Mouse (Mus musculus) hindbrain, embryonic 15.5 days (tissue): ENCODE measurements at regions not wholly inside any gene's neighbourhood (a gene's known extent, or its start where the extent isn't known, plus 50 kb on each side); places are given as distances from the start of the nearest gene placed in this dataset.
"Not testable (repeated sequence)": the region's sequence is repeated elsewhere in the genome, so short reads cannot be mapped to it uniquely, and the experiment has no call there.

Experiments
- ATAC-seq: fragments of 200-750 bp; cut with Nextera tagmentation; 2 replicates; pipeline ENCODE4 v1.8.0; 2017; ENCODE audit warnings: low read depth, moderate number of reproducible peaks, moderate TSS enrichment; ENCODE audit not compliant: low FRiP score
- H3K27ac ChIP-seq: fragments of 300-500 bp; sonication (generic); replicated peaks from 2 replicates; pipeline ENCODE4 v1.5.1; 2015; ENCODE audit warnings: mild to moderate bottlenecking, inconsistent platforms
- H3K27me3 ChIP-seq: fragments of 300-500 bp; sonication (generic); 2 replicates; pipeline ENCODE4 v1.6.1; 2015; ENCODE audit warnings: control low read depth, inconsistent platforms
- H3K36me3 ChIP-seq: fragments of 300-500 bp; sonication (generic); 2 replicates; pipeline ENCODE4 v1.6.1; 2015; ENCODE audit warnings: control low read depth, inconsistent platforms
- H3K4me1 ChIP-seq: fragments of 300-500 bp; sonication (generic); replicated peaks from 2 replicates; pipeline ENCODE4 v1.6.1; 2015; ENCODE audit warnings: control low read depth, inconsistent platforms
- H3K4me2 ChIP-seq: fragments of 300-500 bp; sonication (generic); 2 replicates; pipeline ENCODE4 v1.6.1; 2015; ENCODE audit warnings: moderate library complexity, mild to moderate bottlenecking, inconsistent platforms
- H3K4me3 ChIP-seq: fragments of 300-500 bp; sonication (generic); 2 replicates; pipeline ENCODE4 v1.5.1; 2015; ENCODE audit warnings: mild to moderate bottlenecking, inconsistent platforms
- H3K9ac ChIP-seq: fragments of 300-500 bp; sonication (generic); 2 replicates; pipeline ENCODE4 v1.6.1; 2015; ENCODE audit warnings: inconsistent platforms
- H3K9me3 ChIP-seq: fragments of 300-500 bp; sonication (generic); 2 replicates; pipeline ENCODE4 v1.6.1; 2016; ENCODE audit warnings: control low read depth, inconsistent platforms
- WGBS: fragments of 180-500 bp; shearing (Covaris S2); methylation state at CpG from one replicate; pipeline ENCODE4 v1.1.7; 2015; 5-methylcytosine and 5-hydroxymethylcytosine counted together

GRCm38 (mm10) chr12:45563325-45564030, 489.0 kb upstream of the Stxbp6 start:
- H3K9ac ChIP-seq: no peak overlapping the region
- H3K4me3 ChIP-seq: no peak overlapping the region
- H3K27ac ChIP-seq: peak overlapping the region; percentile 82
- no peaks in the 10 kb centered on the region for H3K9me3 ChIP-seq
- H3K27me3 ChIP-seq: no peaks in the 10 kb centered on the region
- WGBS: 36% methylated on average over 13 of the region's 13 CpGs
- no peaks in the 10 kb centered on the region for H3K36me3 ChIP-seq
- no peak overlapping the region for H3K4me2 ChIP-seq
- peak; percentile 72 for ATAC-seq
- peaks cover 28% of the 10 kb centered on the region for H3K4me1 ChIP-seq

GRCm38 (mm10) chr12:45562637-45563220, 488.2 kb upstream of the Stxbp6 start:
- Histone ChIP-seq H3K27ac (peak overlapping the region; percentile 82), H3K36me3 (no peaks in the 10 kb centered on the region), H3K4me1 (peaks cover 28% of the 10 kb centered on the region), H3K4me2 (no peak overlapping the region), H3K9me3 (no peaks in the 10 kb centered on the region), H3K9ac (no peak overlapping the region), H3K27me3 (no peaks in the 10 kb centered on the region), H3K4me3 (no peak overlapping the region)
- peak; percentile 32; the same call in 1 of the 2 replicates for ATAC-seq
- 22% methylated on average over 1 of the region's 1 CpGs for WGBS

DNA sequence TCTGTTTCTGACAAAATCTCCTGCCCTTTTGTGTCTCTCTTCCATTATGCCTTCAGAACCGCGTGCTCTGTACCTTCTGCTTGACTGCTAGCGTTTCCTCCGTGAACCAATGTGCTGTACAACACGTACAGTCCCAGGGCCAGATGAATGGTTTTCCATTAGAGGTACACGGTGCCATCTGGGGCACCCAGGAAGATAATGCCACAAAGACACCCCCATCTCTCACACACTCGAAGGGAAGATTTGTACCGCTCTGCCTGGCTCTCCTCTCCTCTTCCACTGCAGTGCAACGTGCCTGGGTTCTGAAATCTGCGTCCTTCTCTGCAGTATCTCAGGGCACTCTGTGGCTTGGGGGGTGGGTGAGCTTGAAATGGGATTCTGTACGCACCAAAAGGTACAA, 487.4 kb upstream of the Stxbp6 start:
- H3K4me1 ChIP-seq: peaks cover 28% of the 10 kb centered on the region
- no peak overlapping the region for H3K9ac ChIP-seq
- 33% methylated on average over 11 of the region's 11 CpGs for WGBS
- H3K4me3 ChIP-seq: no peak overlapping the region
- no peak overlapping the region for H3K4me2 ChIP-seq
- H3K27ac ChIP-seq: peak overlapping the region; percentile 82
- no peaks in the 10 kb centered on the region for H3K36me3 ChIP-seq
- H3K27me3 ChIP-seq: no peaks in the 10 kb centered on the region
- ATAC-seq: peak; percentile 81
- H3K9me3 ChIP-seq: no peaks in the 10 kb centered on the region

DNA sequence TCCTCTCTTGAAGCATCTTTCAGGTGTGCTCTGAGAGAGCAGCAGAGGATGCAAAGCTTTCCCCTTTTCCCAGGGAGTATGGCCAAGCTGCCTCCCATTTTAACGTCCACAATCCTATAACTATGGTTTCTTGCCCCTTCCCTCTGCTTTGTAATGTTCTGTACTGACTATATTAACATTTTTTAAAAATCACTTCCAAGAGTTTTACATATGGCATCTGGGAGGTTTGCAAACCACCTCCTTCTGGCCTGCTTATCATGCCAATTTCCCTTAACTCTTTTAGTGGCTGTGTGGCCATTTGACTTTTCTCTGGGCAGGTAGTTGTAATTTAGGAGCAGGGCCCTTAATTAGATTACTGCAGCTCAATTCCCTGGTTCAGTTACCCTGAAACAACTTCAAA, 486.9 kb upstream of the Stxbp6 start:
- Histone ChIP-seq H3K27me3 (no peaks in the 10 kb centered on the region), H3K9ac (no peak overlapping the region), H3K36me3 (no peaks in the 10 kb centered on the region), H3K27ac (peak overlapping the region; percentile 82), H3K9me3 (no peaks in the 10 kb centered on the region), H3K4me1 (peaks cover 28% of the 10 kb centered on the region), H3K4me3 (no peak overlapping the region), H3K4me2 (no peak overlapping the region)
- no peak for ATAC-seq
- 58% methylated on average over 1 of the region's 1 CpGs for WGBS

- not testable (repeated sequence) for H3K4me3 ChIP-seq, H3K4me2 ChIP-seq, ATAC-seq, H3K27ac ChIP-seq, H3K9me3 ChIP-seq, H3K4me1 ChIP-seq, H3K27me3 ChIP-seq, H3K9ac ChIP-seq, H3K36me3 ChIP-seq
- 80% methylated on average over 5 of the region's 5 CpGs for WGBS
Observed at GRCm38 (mm10) chr12:45549906-45550305, 475.4 kb upstream of the Stxbp6 start.

DNA sequence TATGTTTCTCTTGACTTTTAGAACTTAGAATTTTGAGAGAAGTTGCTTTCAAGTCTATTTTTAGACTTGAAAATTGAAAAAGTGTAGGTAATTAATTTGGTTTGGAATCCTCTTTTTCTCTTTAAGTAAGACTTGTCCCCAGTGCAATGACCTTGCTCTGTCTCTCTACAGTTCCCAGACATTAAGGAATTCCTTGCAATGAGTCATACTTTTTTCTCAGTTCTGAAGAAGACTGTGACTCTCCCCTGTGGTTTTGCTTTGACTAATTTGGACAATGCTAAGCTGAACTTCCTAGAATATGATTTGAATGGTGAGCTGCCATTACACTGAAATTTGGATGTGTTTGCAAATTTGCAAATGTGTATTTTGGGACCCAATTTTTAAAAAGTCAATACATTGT, 445.0 kb upstream of the Stxbp6 start:
- Histone ChIP-seq H3K4me2 (no peak overlapping the region), H3K4me3 (no peak overlapping the region), H3K36me3 (no peaks in the 10 kb centered on the region), H3K27me3 (no peaks in the 10 kb centered on the region), H3K9me3 (no peaks in the 10 kb centered on the region), H3K9ac (no peak overlapping the region), H3K4me1 (no peaks in the 10 kb centered on the region), H3K27ac (no peak overlapping the region)
- no peak for ATAC-seq

DNA sequence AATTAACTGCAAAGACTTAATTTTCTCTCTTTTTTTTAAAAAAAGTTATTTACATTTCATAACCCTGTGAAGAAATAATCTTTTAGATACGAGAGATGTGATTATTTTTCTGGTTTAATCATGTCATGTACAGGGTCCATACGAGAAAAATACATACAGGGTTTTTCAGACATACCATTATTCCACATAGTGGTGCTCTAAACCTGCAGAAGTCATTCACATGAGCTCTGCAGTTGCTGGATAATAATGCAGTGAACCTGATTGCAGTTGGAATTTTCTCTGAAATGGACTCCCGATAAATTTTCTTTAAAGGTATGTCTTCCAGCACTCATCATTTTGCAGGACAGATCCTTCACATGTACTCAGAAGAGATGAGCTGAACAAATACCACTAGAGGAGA, 439.9 kb upstream of the Stxbp6 start:
- H3K4me1 ChIP-seq: no peaks in the 10 kb centered on the region
- H3K9ac ChIP-seq: no peak overlapping the region
- ATAC-seq: peak; percentile 56; the same call in 1 of the 2 replicates
- no peak overlapping the region for H3K27ac ChIP-seq
- no peaks in the 10 kb centered on the region for H3K27me3 ChIP-seq
- H3K9me3 ChIP-seq: no peaks in the 10 kb centered on the region
- no peak overlapping the region for H3K4me3 ChIP-seq
- WGBS: 47% methylated on average over 3 of the region's 3 CpGs
- no peaks in the 10 kb centered on the region for H3K36me3 ChIP-seq
- no peak overlapping the region for H3K4me2 ChIP-seq

GRCm38 (mm10) chr12:45507400-45507982, 433.0 kb upstream of the Stxbp6 start:
- Histone ChIP-seq H3K36me3 (no peaks in the 10 kb centered on the region), H3K4me3 (no peak overlapping the region), H3K9ac (no peak overlapping the region), H3K4me2 (no peak overlapping the region), H3K4me1 (no peaks in the 10 kb centered on the region), H3K27ac (no peak overlapping the region), H3K9me3 (no peaks in the 10 kb centered on the region), H3K27me3 (no peaks in the 10 kb centered on the region)
- no peak; the same call in 1 of the 2 replicates for ATAC-seq
- WGBS: 46% methylated on average over 7 of the region's 7 CpGs

DNA sequence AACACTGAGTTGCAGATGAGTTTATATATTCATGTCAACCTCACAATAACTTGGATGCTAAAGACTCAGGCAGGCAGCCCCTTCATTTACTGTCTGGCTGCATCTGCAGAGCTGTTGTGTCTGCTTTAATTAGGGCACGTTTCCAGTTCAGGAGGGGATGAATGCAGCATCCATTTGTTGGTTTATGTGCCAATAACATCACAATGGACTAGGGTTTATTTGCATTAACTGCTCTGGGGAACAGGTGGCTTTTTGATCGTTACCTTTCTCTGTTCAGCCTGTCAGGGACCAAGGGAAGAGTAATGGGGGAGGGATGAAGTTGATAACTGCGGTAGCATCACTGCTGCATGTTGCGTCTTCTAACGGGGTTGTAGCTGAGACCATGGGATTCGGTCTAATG, 425.3 kb upstream of the Stxbp6 start:
- Histone ChIP-seq H3K4me1 (0 out of 2 replicates have a peak, but pooled peaks cover 5% of the 10 kb centered on the region), H3K9ac (no peak overlapping the region), H3K36me3 (no peaks in the 10 kb centered on the region), H3K4me3 (no peak overlapping the region), H3K9me3 (no peaks in the 10 kb centered on the region), H3K27me3 (no peaks in the 10 kb centered on the region), H3K27ac (no peak overlapping the region), H3K4me2 (no peak overlapping the region)
- WGBS: 45% methylated on average over 6 of the region's 6 CpGs
- 0 out of 2 replicates have a peak, but pooled peaks have one; percentile 42 for ATAC-seq

DNA sequence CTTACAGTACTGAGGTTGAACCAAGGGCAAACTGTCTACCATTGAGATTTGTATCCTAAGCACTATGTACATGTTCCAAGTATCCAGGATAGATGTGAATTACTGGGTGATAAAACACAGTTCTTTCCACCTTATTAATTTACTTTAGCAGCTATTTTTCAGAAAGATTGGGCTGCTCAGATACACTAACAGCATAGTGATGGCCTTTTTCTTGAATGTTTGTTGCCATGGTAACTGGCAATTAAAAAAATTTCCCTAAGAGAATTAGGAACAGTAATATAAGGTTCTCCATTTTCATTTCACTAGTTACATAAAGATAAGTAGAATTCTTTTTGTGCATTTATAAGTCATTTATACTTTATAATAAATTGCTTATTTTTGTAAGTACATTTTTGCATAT, 423.7 kb upstream of the Stxbp6 start:
- Histone ChIP-seq H3K27ac (no peak overlapping the region), H3K4me1 (0 out of 2 replicates have a peak, but pooled peaks cover 5% of the 10 kb centered on the region), H3K27me3 (no peaks in the 10 kb centered on the region), H3K4me2 (no peak overlapping the region), H3K4me3 (no peak overlapping the region), H3K9ac (no peak overlapping the region), H3K36me3 (no peaks in the 10 kb centered on the region), H3K9me3 (no peaks in the 10 kb centered on the region)
- no peak for ATAC-seq

DNA sequence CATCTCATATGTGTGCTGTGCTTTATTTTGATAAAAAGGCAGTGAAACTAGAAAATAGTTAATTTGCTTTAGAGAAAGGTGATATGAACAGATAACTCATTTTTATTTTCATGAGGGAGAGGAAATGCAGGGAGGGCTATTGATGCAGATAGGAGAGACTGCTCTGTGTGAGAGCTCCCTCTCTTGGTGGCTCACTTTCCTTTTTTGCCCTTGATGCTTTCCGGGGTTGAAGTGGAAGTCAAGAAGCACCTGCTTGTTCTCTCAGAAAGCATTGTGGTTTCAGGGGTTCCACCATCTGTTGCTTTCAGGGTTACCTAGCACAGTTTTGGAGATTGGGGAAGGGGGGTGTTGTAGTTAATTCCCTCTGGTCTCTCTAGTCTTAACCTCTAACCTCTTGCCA, 414.5 kb upstream of the Stxbp6 start:
- no peak overlapping the region for H3K27ac ChIP-seq
- no peaks in the 10 kb centered on the region for H3K27me3 ChIP-seq
- H3K4me1 ChIP-seq: no peaks in the 10 kb centered on the region
- no peaks in the 10 kb centered on the region for H3K36me3 ChIP-seq
- no peak overlapping the region for H3K4me3 ChIP-seq
- no peak overlapping the region for H3K9ac ChIP-seq
- H3K9me3 ChIP-seq: no peaks in the 10 kb centered on the region
- no peak for ATAC-seq
- H3K4me2 ChIP-seq: no peak overlapping the region
- WGBS: 67% methylated on average over 1 of the region's 1 CpGs

DNA sequence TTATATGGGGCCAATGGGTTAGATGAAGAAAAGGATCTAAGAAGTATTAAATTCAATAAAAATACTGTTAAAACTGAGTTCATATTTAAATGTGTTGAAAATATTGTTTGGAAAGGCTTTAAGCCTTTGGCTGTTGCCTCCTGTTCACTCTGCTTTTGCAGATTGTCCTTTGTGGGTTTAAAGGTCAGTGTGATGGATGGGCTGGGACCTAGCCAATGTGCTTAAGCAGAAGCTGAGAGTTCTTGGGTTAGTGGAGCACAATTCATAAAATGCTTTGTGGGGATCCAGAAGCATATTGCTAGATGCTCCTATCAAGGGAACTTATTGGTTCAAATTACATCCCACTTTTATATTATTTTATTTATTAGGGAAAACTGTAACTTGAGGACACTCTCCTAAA, 402.4 kb upstream of the Stxbp6 start:
- H3K4me3 ChIP-seq: no peak overlapping the region
- H3K27ac ChIP-seq: no peak overlapping the region
- no peaks in the 10 kb centered on the region for H3K9me3 ChIP-seq
- no peak overlapping the region for H3K9ac ChIP-seq
- H3K27me3 ChIP-seq: no peaks in the 10 kb centered on the region
- H3K36me3 ChIP-seq: no peaks in the 10 kb centered on the region
- ATAC-seq: no peak
- H3K4me1 ChIP-seq: no peaks in the 10 kb centered on the region
- H3K4me2 ChIP-seq: no peak overlapping the region
